Mouse (Mus musculus): ENCODE measurements around the gene Cdv3. TPM values are rescaled to one million over a fixed set of nuclear protein-coding genes. Genes with fewer than 3 reads are reported as not detected.

Cdv3 gene
- polyA plus RNA-seq (2016; fragmentation: Nextera tagmentation; extraction: Ambion mirVana) = 150 and 166 TPM in 2 replicates

- Histone ChIP-seq H3K9me3 (replicated peaks) (no peaks in the 10 kb centered on the region), H3K27me3 (ENCODE audit: low read depth, poor library complexity, severe bottlenecking) (no peaks in the 10 kb centered on the region), H3K27ac (peak within 1 kb of the TSS; percentile 98), H3K4me1 (peaks cover 23% of the 10 kb centered on the region), H3K4me3 (peak within 1 kb of the TSS; percentile 89), H3K36me3 (peaks cover 36% of the 10 kb centered on the region)
- DNase-seq (ENCODE audit: low spot score) = peak; percentile 98
- WGBS = 2% methylated on average over 80 of the region's 95 CpGs
Measured at GRCm38 (mm10) chr9:103365290-103366247, at the start of gene Cdv3. Cdv3 (minus strand) TSS chr9:103365840.

GRCm38 (mm10) chr9:103413457-103413856 is 47.8 kb upstream of the Cdv3 start:
- Histone ChIP-seq H3K4me1 (peaks cover 24% of the 10 kb centered on the region), H3K4me3 (no peak overlapping the region), H3K27me3 (ENCODE audit: low read depth, poor library complexity, severe bottlenecking) (no peaks in the 10 kb centered on the region), H3K36me3 (no peaks in the 10 kb centered on the region), H3K27ac (no peak overlapping the region), H3K9me3 (replicated peaks) (no peaks in the 10 kb centered on the region)
- no peak for DNase-seq (ENCODE audit: low spot score)
- 53% methylated on average over 9 of the region's 9 CpGs for WGBS

DNA sequence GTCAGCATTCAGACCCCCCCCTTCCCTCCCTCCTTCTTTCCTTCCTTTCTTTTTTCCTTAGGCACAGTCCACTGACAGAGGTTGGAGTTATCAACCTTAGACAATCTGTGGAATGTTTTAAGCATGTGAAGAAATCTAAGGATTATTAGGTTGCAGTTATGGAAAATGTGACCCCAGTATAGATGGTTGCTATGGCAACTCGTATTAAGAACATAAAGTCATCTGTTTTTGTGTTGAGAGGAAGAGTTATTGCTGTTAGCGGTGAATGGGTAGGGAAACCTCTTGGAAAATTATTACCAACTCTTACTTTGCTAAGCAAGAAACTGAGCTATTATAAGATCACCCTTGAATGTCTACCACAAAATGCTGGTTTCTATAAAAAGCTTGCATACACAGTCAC is 43.5 kb upstream of the Cdv3 start:
- 81% methylated on average over 2 of the region's 2 CpGs for WGBS
- H3K27ac ChIP-seq = no peak overlapping the region; the same call in 1 of the 2 replicates
- no peak for DNase-seq (ENCODE audit: low spot score)

GRCm38 (mm10) chr9:103408136-103408777 is 42.6 kb upstream of the Cdv3 start:
- Histone ChIP-seq H3K9me3 (replicated peaks) (no peaks in the 10 kb centered on the region), H3K36me3 (no peaks in the 10 kb centered on the region), H3K4me1 (peaks cover 17% of the 10 kb centered on the region), H3K4me3 (no peak overlapping the region), H3K27ac (no peak overlapping the region; the same call in 1 of the 2 replicates), H3K27me3 (ENCODE audit: low read depth, poor library complexity, severe bottlenecking) (no peaks in the 10 kb centered on the region)
- 82% methylated on average over 4 of the region's 4 CpGs for WGBS
- no peak for DNase-seq (ENCODE audit: low spot score)

More for the DNA sequence above, 43.5 kb upstream of the Cdv3 start:
- H3K27me3 ChIP-seq (ENCODE audit: low read depth, poor library complexity, severe bottlenecking) = no peaks in the 10 kb centered on the region
- H3K4me1 ChIP-seq = peaks cover 25% of the 10 kb centered on the region
- no peaks in the 10 kb centered on the region for H3K9me3 ChIP-seq (replicated peaks)
- H3K36me3 ChIP-seq = no peaks in the 10 kb centered on the region
- no peak overlapping the region for H3K4me3 ChIP-seq

- 87% methylated on average over 4 of the region's 4 CpGs for WGBS
- DNase-seq (ENCODE audit: low spot score) = no peak
- Histone ChIP-seq H3K4me1 (peaks cover 9% of the 10 kb centered on the region), H3K27ac (no peak overlapping the region), H3K9me3 (replicated peaks) (no peaks in the 10 kb centered on the region; the same call in 1 of the 2 replicates), H3K4me3 (no peak overlapping the region), H3K36me3 (no peaks in the 10 kb centered on the region), H3K27me3 (ENCODE audit: low read depth, poor library complexity, severe bottlenecking) (peaks cover 5% of the 10 kb centered on the region; the same call in 1 of the 2 replicates)
Measured at GRCm38 (mm10) chr9:103403331-103403973, 37.8 kb upstream of the Cdv3 start.

DNA sequence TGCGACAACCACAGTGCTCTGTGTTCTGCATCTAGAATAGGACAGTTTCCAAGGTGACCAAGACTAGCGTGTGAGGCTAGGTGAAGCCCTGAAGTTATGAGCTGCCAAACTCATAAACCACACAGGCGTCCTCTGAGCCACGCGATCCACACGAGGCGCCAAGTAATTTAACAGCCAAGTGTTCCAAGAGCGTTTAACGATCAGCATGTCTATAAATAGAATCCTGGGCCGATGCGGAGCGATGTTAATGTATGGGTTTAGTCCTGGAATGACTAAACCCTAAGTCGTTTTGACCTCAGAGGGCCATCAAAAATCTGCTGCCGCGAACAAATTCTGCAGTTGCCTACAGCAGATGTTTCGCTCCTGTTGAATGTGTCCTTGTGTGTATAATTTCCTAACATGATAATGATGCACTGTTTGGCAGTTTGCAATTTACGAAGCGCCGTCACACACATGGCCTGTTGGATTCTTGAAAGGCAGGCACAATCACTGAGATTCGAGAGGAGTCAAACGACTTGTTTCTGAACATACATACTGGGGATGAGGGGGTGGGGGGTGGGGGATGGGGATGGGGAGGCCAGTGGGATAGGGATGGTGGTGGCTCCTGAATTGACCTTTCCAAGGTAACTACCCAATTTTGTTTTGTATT is 33.0 kb upstream of the Cdv3 start:
- Histone ChIP-seq H3K36me3 (no peaks in the 10 kb centered on the region), H3K4me3 (no peak overlapping the region), H3K4me1 (peaks cover 13% of the 10 kb centered on the region), H3K27ac (0 out of 2 replicates have a peak overlapping the region, but pooled peaks have one; percentile 6), H3K9me3 (replicated peaks) (no peaks in the 10 kb centered on the region; the same call in 1 of the 2 replicates), H3K27me3 (ENCODE audit: low read depth, poor library complexity, severe bottlenecking) (peaks cover 23% of the 10 kb centered on the region; the same call in 1 of the 2 replicates)
- DNase-seq (ENCODE audit: low spot score) = peak; percentile 64
- WGBS = 57% methylated on average over 21 of the region's 21 CpGs

DNA sequence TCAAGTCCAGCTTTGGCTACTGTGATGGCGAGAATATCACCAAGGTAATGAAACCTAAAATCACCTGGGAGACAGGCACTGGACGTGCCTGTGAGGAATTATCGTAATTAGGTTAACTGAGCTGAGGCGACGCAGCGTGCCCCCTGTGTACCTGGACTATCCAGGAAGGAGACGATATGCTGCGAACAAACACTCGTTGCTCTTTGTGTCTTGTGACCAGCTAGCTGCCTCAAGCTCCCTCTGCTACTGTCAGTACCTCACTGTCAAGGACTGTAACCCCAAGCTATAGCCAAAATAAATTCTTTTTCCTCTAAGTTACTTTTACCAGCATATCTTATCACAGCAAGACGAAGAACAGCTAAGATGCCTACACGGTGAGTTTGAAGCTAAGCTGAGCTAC is 27.6 kb upstream of the Cdv3 start:
- H3K9me3 ChIP-seq (replicated peaks) = no peaks in the 10 kb centered on the region
- H3K27me3 ChIP-seq (ENCODE audit: low read depth, poor library complexity, severe bottlenecking) = peaks cover 45% of the 10 kb centered on the region; the same call in 1 of the 2 replicates
- DNase-seq (ENCODE audit: low spot score) = no peak
- H3K36me3 ChIP-seq = no peaks in the 10 kb centered on the region
- WGBS = 90% methylated on average over 11 of the region's 11 CpGs
- no peak overlapping the region for H3K27ac ChIP-seq
- no peak overlapping the region for H3K4me3 ChIP-seq
- H3K4me1 ChIP-seq = peaks cover 2% of the 10 kb centered on the region

- Histone ChIP-seq H3K9me3 (replicated peaks) (no peaks in the 10 kb centered on the region), H3K4me1 (peaks cover 11% of the 10 kb centered on the region), H3K36me3 (no peaks in the 10 kb centered on the region), H3K27ac (no peak overlapping the region), H3K4me3 (no peak overlapping the region), H3K27me3 (ENCODE audit: low read depth, poor library complexity, severe bottlenecking) (peaks cover 38% of the 10 kb centered on the region; the same call in 1 of the 2 replicates)
- no peak for DNase-seq (ENCODE audit: low spot score)
- WGBS = 85% methylated on average over 6 of the region's 6 CpGs
Measured at GRCm38 (mm10) chr9:103391796-103392372, 26.2 kb upstream of the Cdv3 start.

DNA sequence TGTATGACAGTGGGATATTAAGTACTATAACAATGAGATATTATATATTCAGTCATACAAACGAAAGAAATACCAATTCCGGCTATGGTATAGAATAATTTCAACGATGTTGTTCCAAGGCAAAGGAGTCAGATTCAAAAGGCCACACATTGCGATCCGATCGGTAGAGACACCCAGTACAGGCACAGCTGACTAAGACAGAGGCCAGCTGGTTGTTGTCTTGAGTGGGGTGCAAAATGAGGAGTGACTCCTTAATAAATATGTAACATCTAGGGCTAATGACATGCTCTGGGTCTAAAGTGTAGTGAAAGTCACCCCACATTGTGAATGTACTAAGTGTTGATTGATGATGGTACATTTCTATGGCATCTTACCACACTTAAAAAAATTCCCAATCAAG is 23.6 kb upstream of the Cdv3 start:
- Histone ChIP-seq H3K27ac (no peak overlapping the region), H3K9me3 (replicated peaks) (no peaks in the 10 kb centered on the region), H3K4me3 (no peak overlapping the region), H3K36me3 (no peaks in the 10 kb centered on the region), H3K4me1 (peaks cover 24% of the 10 kb centered on the region), H3K27me3 (ENCODE audit: low read depth, poor library complexity, severe bottlenecking) (peaks cover 27% of the 10 kb centered on the region; the same call in 1 of the 2 replicates)
- 94% methylated on average over 6 of the region's 6 CpGs for WGBS
- DNase-seq (ENCODE audit: low spot score) = no peak

- Histone ChIP-seq H3K4me1 (peaks cover 24% of the 10 kb centered on the region), H3K9me3 (replicated peaks) (no peaks in the 10 kb centered on the region), H3K36me3 (no peaks in the 10 kb centered on the region), H3K27ac (no peak overlapping the region; the same call in 1 of the 2 replicates), H3K27me3 (ENCODE audit: low read depth, poor library complexity, severe bottlenecking) (peaks cover 13% of the 10 kb centered on the region; the same call in 1 of the 2 replicates), H3K4me3 (no peak overlapping the region)
- DNase-seq (ENCODE audit: low spot score) = no peak
- 68% methylated on average over 10 of the region's 10 CpGs for WGBS
Measured at GRCm38 (mm10) chr9:103387011-103387653, 21.5 kb upstream of the Cdv3 start.

DNA sequence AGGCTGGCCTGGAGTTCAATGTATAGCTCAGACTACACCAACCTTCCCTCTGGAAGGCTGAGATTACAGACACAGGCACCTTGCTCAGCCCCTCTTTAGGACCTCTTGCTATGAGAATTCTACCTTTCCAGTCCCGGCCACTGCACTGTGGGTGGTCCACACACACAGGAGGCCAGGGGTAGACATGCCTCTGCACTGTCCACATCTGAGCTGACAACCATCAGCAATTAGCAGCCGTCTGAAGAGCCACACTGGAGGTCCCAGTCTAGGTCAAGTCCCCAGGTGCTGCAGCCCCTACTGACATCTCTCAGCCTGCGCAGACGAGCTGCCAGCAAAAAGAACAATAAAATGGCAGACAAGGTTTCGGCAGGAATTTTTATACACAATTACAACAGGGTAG is 20.9 kb upstream of the Cdv3 start:
- Histone ChIP-seq H3K36me3 (no peaks in the 10 kb centered on the region), H3K27me3 (ENCODE audit: low read depth, poor library complexity, severe bottlenecking) (peaks cover 8% of the 10 kb centered on the region; the same call in 1 of the 2 replicates), H3K4me1 (peaks cover 24% of the 10 kb centered on the region), H3K4me3 (no peak overlapping the region), H3K9me3 (replicated peaks) (no peaks in the 10 kb centered on the region), H3K27ac (no peak overlapping the region; the same call in 1 of the 2 replicates)
- DNase-seq (ENCODE audit: low spot score) = peak; percentile 39
- WGBS = 30% methylated on average over 5 of the region's 5 CpGs

All from limb, embryonic 10.5 days (tissue).